Mouse (Mus musculus): ENCODE results near the gene Atmin.
A peak's percentile ranks its signal among the peaks of the same experiment; 100 is the strongest.

Gene Atmin

GRCm38 (mm10) chr8:116951369-116951768, 8.2 kb downstream of the Atmin start:
- no peak for DNase-seq (ENCODE audit: low spot score in 2 of 2)

GRCm38 (mm10) chr8:116951778-116952177, 8.6 kb downstream of the Atmin start:
- no peak for DNase-seq (ENCODE audit: low spot score in 2 of 2)

GRCm38 (mm10) chr8:116952428-116952827, 9.2 kb downstream of the Atmin start:
- DNase-seq (ENCODE audit: low spot score in 2 of 2), result peak; percentile 69 to 74

DNA sequence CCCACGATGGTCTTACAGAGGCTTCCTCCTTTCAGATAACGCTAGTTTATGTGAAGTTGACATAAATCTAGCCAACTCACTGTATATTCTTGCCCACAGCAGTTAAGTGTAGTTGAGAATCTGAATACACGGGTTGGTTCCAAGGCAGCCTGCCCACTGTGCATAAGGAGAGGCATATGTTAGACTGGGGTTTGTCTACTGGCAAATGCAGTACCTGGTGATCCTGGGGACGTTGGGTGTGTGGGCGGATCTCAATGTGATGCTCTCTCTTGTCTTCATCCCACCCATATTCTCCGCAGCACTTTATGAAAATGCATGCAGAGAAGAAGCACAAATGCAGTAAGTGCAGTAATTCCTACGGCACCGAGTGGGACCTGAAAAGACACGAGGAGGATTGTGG, 11.2 kb downstream of the Atmin start:
- DNase-seq (ENCODE audit: low spot score in 2 of 2), result no peak

DNA sequence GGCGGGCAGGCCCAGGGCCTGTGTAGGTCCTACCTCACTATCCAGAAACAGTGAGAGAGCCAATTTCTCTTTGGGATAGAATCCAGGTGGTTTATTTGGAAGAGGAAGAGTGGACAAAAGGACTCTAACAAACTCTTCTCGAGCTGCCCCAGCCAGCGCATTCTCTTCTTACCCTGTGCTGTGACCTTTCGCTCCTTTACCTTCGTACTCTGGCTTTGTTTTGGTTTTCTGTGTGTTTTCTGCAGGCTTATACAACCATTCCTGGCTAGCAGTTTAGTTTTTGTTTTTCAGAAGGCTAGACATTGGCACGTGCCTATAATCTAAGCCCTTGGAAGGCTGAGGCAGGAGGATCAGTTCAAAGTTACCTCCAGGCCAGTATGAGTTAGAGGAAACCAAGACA, 26.3 kb downstream of the Atmin start:
- no peak for DNase-seq (ENCODE audit: low spot score in 2 of 2)

GRCm38 (mm10) chr8:116975066-116975465, 31.9 kb downstream of the Atmin start:
- DNase-seq (ENCODE audit: low spot score in 2 of 2), result no peak

DNA sequence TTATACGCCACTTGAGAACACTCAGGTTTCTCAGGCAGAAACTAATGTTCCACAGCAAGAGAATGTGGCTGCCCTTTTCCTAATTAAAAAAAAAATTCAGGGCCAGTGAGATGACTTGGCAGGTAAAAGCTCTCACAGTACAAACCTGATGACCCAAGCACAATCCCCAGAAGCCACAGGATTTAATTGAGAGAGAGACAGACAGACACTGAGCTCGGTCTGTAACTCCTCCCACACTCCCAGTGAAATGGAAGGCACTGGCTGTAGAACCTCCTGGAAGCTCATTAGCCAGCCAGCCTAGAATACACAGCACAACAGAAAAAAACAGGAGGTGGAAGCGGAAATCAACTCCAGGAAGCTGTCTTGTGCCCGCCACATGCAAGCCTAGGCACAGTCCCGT, 32.4 kb downstream of the Atmin start:
- DNase-seq (ENCODE audit: low spot score in 2 of 2), result no peak

DNA sequence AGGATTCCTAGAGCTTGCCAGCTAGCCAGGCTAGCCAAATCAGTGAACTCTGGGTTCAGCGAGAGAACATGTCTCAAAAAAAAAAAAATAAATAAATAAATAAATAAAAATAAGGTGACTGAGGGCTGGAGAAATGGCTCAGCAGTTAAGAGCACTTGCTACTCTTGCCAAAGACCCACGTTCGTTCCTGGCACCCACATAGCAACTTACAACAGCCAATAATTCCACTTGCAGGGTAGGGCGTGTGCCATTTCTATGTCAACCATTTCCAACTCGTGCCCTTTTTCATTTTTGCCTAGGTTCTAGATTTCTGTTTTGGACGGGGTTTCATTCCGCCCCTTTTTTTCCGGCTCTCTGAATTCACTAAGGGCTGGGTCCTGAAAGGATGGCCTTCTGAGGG, 34.9 kb downstream of the Atmin start:
- DNase-seq (ENCODE audit: low spot score in 2 of 2), result no peak

DNA sequence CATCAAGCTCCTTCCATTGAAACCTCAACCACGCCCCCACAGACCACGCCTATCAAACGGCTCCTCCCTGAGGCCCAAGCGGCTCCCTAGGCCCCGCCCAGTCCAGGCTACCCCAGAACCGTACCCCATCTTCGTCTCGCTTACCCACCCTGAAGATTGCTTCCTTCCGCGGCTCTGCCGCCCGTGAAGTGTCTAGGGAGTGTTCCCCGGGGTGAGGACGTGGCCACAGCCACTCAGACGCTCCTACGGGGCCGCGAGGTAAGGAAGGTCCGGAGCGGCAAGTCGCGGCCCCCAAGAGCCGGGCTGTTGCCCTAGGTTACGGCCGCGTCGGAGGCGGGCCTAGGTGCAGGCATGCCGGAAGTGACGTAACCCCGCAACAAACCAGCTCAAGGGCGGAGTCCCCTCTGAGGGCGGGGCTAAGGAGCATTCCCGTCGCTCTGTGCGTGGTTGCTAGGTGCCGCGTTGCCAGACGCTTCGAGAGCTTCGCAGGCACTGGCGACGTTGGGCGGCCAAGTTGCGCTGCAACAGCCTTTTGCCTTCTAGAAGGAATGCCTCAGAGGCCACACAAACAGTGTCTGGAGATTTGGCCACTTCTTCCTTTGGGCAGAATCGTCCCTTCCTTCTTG, 35.6 kb downstream of the Atmin start, which contains the start of gene 1700030J22Rik:
Gene 1700030J22Rik (minus strand): TSS at position 329 of the 626 bp plus-strand sequence.
- DNase-seq (ENCODE audit: low spot score in 2 of 2), result peak; percentile 97 to 98

- peak; percentile 50 to 77 for DNase-seq (ENCODE audit: low spot score in 2 of 2)
Measured at GRCm38 (mm10) chr8:116980117-116980516, 36.9 kb downstream of the Atmin start.

GRCm38 (mm10) chr8:116989842-116990241, 46.6 kb downstream of the Atmin start:
- no peak for DNase-seq (ENCODE audit: low spot score in 2 of 2)

DNA sequence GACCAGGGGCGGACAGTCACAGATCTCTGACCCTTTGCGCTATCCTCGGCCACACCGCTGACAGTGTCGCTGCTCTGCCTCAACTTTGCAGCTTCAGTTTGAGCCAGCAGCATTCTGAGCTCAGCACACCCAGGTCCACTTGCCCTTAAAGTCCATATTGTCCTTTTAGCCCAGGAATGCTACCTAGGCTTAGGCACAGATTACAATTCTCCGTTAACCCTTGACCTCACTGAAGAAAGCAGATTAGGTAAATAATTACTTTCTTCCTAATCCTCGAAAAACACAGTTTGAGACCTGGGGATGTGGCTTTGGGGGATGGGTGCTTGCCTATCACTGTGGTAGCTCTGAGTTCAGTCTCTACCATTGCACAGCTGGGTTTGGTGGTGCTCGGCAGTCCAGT, 48.0 kb downstream of the Atmin start:
- DNase-seq (ENCODE audit: low spot score in 2 of 2), result no peak

DNA sequence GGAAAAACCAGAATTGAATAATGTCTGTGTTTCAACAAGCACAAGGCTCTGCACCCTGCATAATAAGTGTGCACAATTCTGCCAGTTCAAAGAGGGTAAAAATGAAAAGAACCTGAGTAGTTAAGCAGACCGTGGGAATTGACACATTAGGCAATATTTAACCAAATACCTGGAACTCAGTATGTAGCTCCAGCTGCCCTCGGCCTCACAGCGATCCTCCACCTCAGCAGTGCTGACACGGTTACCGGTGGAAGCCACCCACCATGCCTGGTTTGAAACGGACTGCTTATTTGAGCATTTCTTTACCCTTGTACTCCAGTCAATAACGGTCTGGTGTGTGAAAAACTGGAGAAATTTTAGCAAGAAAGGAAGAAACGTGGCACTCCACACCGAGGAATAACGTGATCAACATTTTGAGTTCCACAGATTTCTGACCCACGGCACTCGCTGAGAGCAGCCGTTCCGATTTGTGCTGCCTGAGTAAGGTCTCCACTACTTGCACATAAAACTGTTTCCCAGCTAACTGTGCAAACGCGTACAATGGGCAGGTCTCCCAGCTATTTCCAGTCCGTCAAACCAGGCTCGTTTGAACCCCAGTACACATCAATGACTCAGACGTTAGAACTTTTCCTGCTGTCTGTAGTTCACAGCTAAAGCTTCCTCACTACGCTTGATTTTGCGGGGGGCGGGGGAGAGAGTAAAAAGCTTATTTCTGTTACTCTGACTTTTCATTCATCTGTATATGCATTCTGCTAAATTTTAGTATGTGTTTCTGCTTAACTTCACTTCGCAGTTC, 49.2 kb downstream of the Atmin start:
- DNase-seq (ENCODE audit: low spot score in 2 of 2), result peak in 1 of 2 experiments; percentile 27

DNA sequence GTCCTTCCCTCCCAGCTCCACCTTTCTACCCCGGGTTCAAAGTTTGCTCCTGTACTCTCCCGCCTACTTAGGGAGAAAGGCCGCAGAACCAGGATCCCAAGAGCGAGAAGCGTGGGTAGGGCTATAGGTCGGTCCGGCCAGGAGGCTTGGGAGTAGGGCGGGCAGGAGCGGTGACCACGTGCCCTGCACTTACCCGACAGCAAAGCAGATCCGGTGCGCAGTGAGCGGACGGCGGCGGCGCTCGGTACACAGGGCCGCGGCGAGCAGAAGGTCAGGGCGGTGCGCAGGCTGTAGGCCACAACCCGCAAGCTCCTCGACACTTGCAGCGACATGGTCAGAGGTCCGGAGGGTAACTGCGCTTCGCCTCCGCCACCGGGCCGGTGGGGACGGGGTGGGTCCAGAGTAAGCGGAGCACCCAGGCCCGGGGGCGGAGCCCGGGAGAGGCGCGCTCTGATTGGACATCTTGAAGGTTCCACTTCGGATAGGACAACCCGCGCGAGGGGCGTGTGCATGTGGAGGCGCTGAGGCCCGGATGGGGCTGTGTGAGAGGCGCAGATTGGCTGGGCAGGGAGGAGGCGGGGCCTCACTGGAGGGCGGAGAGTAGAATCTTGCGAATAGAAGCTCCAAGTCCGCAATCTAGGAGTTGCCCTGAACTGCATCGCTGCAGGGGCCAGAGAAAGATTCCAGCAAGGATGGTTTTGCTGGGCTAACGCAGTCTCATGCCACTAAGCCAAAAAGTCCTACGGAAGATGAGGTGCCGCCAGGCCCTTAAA, 50.1 kb downstream of the Atmin start, which contains the start of gene Gcsh:
Gene Gcsh (minus strand): TSS at position 443 of the 773 bp plus-strand sequence.
- peak; percentile 95 to 96 for DNase-seq (ENCODE audit: low spot score in 2 of 2)

GRCm38 (mm10) chr8:116994016-116994716, 51.0 kb downstream of the Atmin start:
- no peak for DNase-seq (ENCODE audit: low spot score in 2 of 2)

Data from thymus, postnatal 10 days (tissue).